Mouse (Mus musculus): ENCODE results near the gene Gm49416.

DNA sequence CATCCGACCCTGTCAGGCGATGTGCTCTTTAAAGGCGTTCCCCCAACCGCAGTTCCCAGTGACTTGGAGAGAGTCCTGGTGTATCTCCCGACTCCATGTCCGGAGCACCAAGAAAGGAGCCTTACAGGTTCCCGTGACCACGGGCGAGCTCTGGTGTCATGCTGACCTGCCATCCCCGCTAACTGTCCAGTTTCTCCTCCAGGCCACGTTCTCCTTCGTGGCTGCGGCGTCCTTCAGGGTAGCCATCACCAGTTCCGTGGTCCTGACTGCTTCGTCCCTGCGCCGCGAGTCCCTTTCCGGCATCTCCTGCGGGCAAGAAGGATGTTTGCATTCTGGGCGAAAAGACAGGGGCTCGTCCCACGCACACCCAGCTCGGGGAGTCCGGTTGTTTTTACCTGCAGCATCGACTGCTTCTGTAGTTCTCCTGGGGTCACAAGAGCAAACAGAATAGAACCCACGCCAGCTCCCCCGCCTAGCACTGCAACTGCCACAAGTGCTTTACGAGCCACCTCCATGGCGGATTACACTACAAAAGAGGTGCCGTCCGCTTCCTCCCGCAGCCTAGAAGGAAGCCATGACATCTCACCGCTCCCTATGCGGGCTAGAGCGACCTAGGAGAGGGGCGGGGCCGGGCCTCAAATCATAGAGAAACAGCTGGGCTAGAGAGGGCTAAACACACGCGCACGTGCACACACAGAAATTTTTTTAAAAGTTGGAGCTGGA lies 8.3 kb upstream of the Gm49416 start, which contains the start of gene Uqcc3:
- TF ChIP-seq CTCF (IDR thresholded peaks at IDR 0.05) (no peak), POLR2A (IDR thresholded peaks at IDR 0.05; ENCODE audit: insufficient read depth, low read depth, low read length) (peak; percentile 92)
